23 mouse cellular contexts compared by ENCODE assay signal in the genomic region with DNA sequence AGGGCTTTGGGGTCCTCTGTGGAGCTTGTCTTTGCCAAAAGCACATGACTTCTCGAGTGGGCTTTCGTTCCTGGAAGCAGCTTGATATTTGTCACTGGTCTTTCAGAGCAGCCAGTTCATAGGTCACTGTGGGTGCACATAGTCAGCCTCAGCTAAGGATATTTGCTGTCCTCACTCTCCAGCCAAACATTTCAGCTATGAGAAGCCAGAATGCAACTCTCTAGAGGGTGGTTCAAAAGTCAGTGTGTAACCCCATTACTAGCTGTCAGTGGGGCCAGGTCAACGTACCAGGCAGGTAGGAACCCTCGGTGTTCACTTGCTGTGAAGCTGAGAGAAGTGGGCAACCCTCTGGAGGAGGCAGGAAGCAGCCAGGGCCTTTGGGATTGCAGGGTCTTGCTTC.
A peak's percentile ranks its signal among the peaks of the same experiment; 100 is the strongest.
DNase-seq lines count a peak whose midpoint lies in the region; ATAC-seq and TF ChIP-seq lines count a peak whose summit lies in the region.
"Had no signal": no experiment of that assay in that cellular context is flagged by ENCODE, and none has a peak within 500 bp of the region (broad histone marks: within the 10 kb centered on the region; RNA-seq: fewer than 3 reads in every experiment).

No protein-coding gene starts in this region.

- 64% methylated on average over 4 of the region's 4 CpGs for WGBS in heart, embryonic 15.5 days
- 48% methylated on average over 4 of the region's 4 CpGs for WGBS in liver, postnatal 0 days (ENCODE audit: insufficient replicate concordance)
- 57% methylated on average over 4 of the region's 4 CpGs for WGBS in liver, embryonic 12.5 days (ENCODE audit: insufficient replicate concordance)
- 74% methylated on average over 4 of the region's 4 CpGs for WGBS in stomach, embryonic 14.5 days
- 89% methylated on average over 4 of the region's 4 CpGs for WGBS in forebrain, embryonic 12.5 days

- no peak for ATAC-seq in heart, embryonic 15.5 days (replicated peaks; ENCODE audit: insufficient number of reproducible peaks, insufficient read depth, low FRiP score, low read depth)
- ATAC-seq in liver, postnatal 0 days: no peak
- no peak for ATAC-seq in liver, embryonic 12.5 days
- no peak for ATAC-seq in stomach, embryonic 14.5 days (ENCODE audit: insufficient number of reproducible peaks, insufficient read depth, low FRiP score, low read depth)
- no peak for ATAC-seq in forebrain, embryonic 12.5 days (ENCODE audit: low FRiP score)
- ATAC-seq in megakaryocyte, adult 5-6 weeks (ENCODE audit: poor library complexity, severe bottlenecking): no peak
- ATAC-seq: forebrain, postnatal 0 days; lung, postnatal 0 days; midbrain, embryonic 15.5 days had no signal

- H3K4me1 ChIP-seq in heart, embryonic 15.5 days (replicated peaks): peaks cover 57% of the 10 kb centered on the region
- peaks cover 48% of the 10 kb centered on the region for H3K4me1 ChIP-seq in liver, postnatal 0 days (ENCODE audit: insufficient read depth)
- peaks cover 59% of the 10 kb centered on the region for H3K4me1 ChIP-seq in liver, embryonic 12.5 days
- peaks cover 42% of the 10 kb centered on the region for H3K4me1 ChIP-seq in brown adipose tissue, adult 24 weeks (ENCODE audit: control insufficient read depth, insufficient read depth, insufficient read length, low read length)
- peaks cover 16% of the 10 kb centered on the region; the same call in 1 of the 2 replicates for H3K4me1 ChIP-seq in stomach, embryonic 14.5 days (ENCODE audit: control insufficient read depth, insufficient read depth, low read length)
- peaks cover 26% of the 10 kb centered on the region for H3K4me1 ChIP-seq in forebrain, embryonic 12.5 days

- no peak overlapping the region for H3K4me3 ChIP-seq in heart, embryonic 15.5 days
- H3K4me3 ChIP-seq in liver, postnatal 0 days (ENCODE audit: low read depth, low read length): no peak overlapping the region
- H3K4me3 ChIP-seq in liver, embryonic 12.5 days: no peak overlapping the region
- H3K4me3 ChIP-seq in brown adipose tissue, adult 24 weeks (ENCODE audit: insufficient read depth, low read depth, low read length): no peak overlapping the region
- no peak overlapping the region for H3K4me3 ChIP-seq in stomach, embryonic 14.5 days (ENCODE audit: low read depth, low read length)
- no peak overlapping the region for H3K4me3 ChIP-seq in forebrain, embryonic 12.5 days (replicated peaks)
- H3K4me3 ChIP-seq: forebrain, embryonic 10.5 days; hindbrain, embryonic 12.5 days; midbrain, embryonic 15.5 days; neural tube, embryonic 12.5 days had no signal

- H3K27ac ChIP-seq in heart, embryonic 15.5 days: peak overlapping the region; percentile 10; the same call in 1 of the 2 replicates
- H3K27ac ChIP-seq in liver, postnatal 0 days (ENCODE audit: low read depth): peak overlapping the region; percentile 5; the same call in 1 of the 2 replicates
- H3K27ac ChIP-seq in liver, embryonic 12.5 days: no peak overlapping the region
- H3K27ac ChIP-seq in brown adipose tissue, adult 24 weeks (replicated peaks; ENCODE audit: low read depth, low read length): peak overlapping the region; percentile 37; the same call in 1 of the 2 replicates
- H3K27ac ChIP-seq in stomach, embryonic 14.5 days (ENCODE audit: low read length): peak overlapping the region; percentile 33; the same call in 1 of the 2 replicates
- no peak overlapping the region for H3K27ac ChIP-seq in forebrain, embryonic 12.5 days
- H3K27ac ChIP-seq: forebrain, embryonic 10.5 days; hindbrain, embryonic 12.5 days; midbrain, embryonic 15.5 days; neural tube, embryonic 12.5 days had no signal

- no peak for TF ChIP-seq EP300 in liver, postnatal 0 days (IDR thresholded peaks at IDR 0.05; ENCODE audit: low read depth)

- TF ChIP-seq CTCF in liver, postnatal 0 days (IDR thresholded peaks at IDR 0.05; ENCODE audit: low read depth): no peak

- intact Hi-C loops in heart, postnatal 25 days (cut with DNase I): no loop called here

- H3K4me2 ChIP-seq in heart, embryonic 15.5 days: no peak overlapping the region
- no peak overlapping the region for H3K4me2 ChIP-seq in liver, postnatal 0 days (ENCODE audit: low read depth, low read length)
- no peak overlapping the region for H3K4me2 ChIP-seq in liver, embryonic 12.5 days
- no peak overlapping the region for H3K4me2 ChIP-seq in stomach, embryonic 14.5 days (replicated peaks; ENCODE audit: low read depth, low read length)
- H3K4me2 ChIP-seq in forebrain, embryonic 12.5 days: no peak overlapping the region
- H3K4me2 ChIP-seq: hindbrain, embryonic 12.5 days; midbrain, embryonic 15.5 days; neural tube, embryonic 12.5 days had no signal

- no peak overlapping the region for H3K9ac ChIP-seq in heart, embryonic 15.5 days
- no peak overlapping the region for H3K9ac ChIP-seq in liver, postnatal 0 days (replicated peaks)
- H3K9ac ChIP-seq in liver, embryonic 12.5 days: no peak overlapping the region
- H3K9ac ChIP-seq in stomach, embryonic 14.5 days (replicated peaks; ENCODE audit: low read depth, low read length): no peak overlapping the region
- H3K9ac ChIP-seq in forebrain, embryonic 12.5 days: no peak overlapping the region
- H3K9ac ChIP-seq: forebrain, postnatal 0 days; hindbrain, embryonic 12.5 days; midbrain, embryonic 15.5 days; neural tube, embryonic 12.5 days had no signal

- H3K36me3 ChIP-seq in heart, embryonic 15.5 days: no peaks in the 10 kb centered on the region
- no peaks in the 10 kb centered on the region for H3K36me3 ChIP-seq in liver, postnatal 0 days (replicated peaks; ENCODE audit: insufficient read depth, low read length)
- no peaks in the 10 kb centered on the region for H3K36me3 ChIP-seq in liver, embryonic 12.5 days
- H3K36me3 ChIP-seq in stomach, embryonic 14.5 days (ENCODE audit: control insufficient read depth, insufficient read depth, low read length): no peaks in the 10 kb centered on the region
- H3K36me3 ChIP-seq in forebrain, embryonic 12.5 days (replicated peaks): no peaks in the 10 kb centered on the region
- H3K36me3 ChIP-seq: forebrain, embryonic 10.5 days; hindbrain, embryonic 12.5 days; midbrain, embryonic 15.5 days; neural tube, embryonic 12.5 days had no signal

- DNase-seq in heart, postnatal 25 days (ENCODE audit: low spot score): no peak
- DNase-seq in liver, postnatal 0 days: no peak
- DNase-seq: adrenal gland, postnatal 36 days; cerebellum, adult 11-12 months; cerebellum, postnatal 10 days; forebrain, postnatal 0 days; gastrocnemius, postnatal 36 days; heart, postnatal 10 days; kidney, adult 8-10 months; kidney, postnatal 36 days; right cerebral cortex, postnatal 4 days had no signal

- no peaks in the 10 kb centered on the region for H3K27me3 ChIP-seq in heart, embryonic 15.5 days
- H3K27me3 ChIP-seq in liver, postnatal 0 days (ENCODE audit: insufficient read depth, low read length): no peaks in the 10 kb centered on the region
- H3K27me3 ChIP-seq in liver, embryonic 12.5 days (replicated peaks): peaks cover 22% of the 10 kb centered on the region
- no peaks in the 10 kb centered on the region for H3K27me3 ChIP-seq in stomach, embryonic 14.5 days (ENCODE audit: control insufficient read depth, insufficient read depth, low read length)
- H3K27me3 ChIP-seq in forebrain, embryonic 12.5 days: peaks cover 15% of the 10 kb centered on the region
- H3K27me3 ChIP-seq: hindbrain, embryonic 12.5 days; megakaryocyte, embryonic 14.5 days; midbrain, embryonic 15.5 days; neural tube, embryonic 12.5 days had no signal

- no peaks in the 10 kb centered on the region for H3K9me3 ChIP-seq in heart, embryonic 15.5 days (replicated peaks)
- H3K9me3 ChIP-seq in liver, postnatal 0 days (ENCODE audit: low read length): no peaks in the 10 kb centered on the region
- H3K9me3 ChIP-seq in liver, embryonic 12.5 days (replicated peaks): no peaks in the 10 kb centered on the region
- H3K9me3 ChIP-seq in stomach, embryonic 14.5 days (ENCODE audit: control insufficient read depth, low read depth, low read length): no peaks in the 10 kb centered on the region
- H3K9me3 ChIP-seq in forebrain, embryonic 12.5 days: no peaks in the 10 kb centered on the region
- H3K9me3 ChIP-seq: forebrain, embryonic 10.5 days; hindbrain, embryonic 12.5 days; midbrain, embryonic 15.5 days; neural tube, embryonic 12.5 days had no signal

Comparison
In these comparisons a context has a peak if more than half of its experiments do, and no peak if none do; other contexts are left out.
1. H3K27ac ChIP-seq: peak in heart, embryonic 15.5 days (single experiment), liver, postnatal 0 days (single experiment), brown adipose tissue, adult 24 weeks (single experiment) and stomach, embryonic 14.5 days (single experiment); none in liver, embryonic 12.5 days (single experiment) and forebrain, embryonic 12.5 days (single experiment).